Mouse (Mus musculus) large intestine, adult 2 months (tissue): ENCODE data around the gene Vav1. TPM values are rescaled to one million over a fixed set of nuclear protein-coding genes. Genes with fewer than 3 reads are reported as not detected.
"Not testable (repeated sequence)": the region's sequence is repeated elsewhere in the genome, so short reads cannot be mapped to it uniquely, and the experiment has no call there.

Experiments used
- DNase-seq: peaks from one replicate; pipeline ENCODE4 v3.0.0-alpha.2; 2012; ENCODE audit warnings: low read depth, low spot score
- whole genome bisulfite sequencing: fragments of 180-500 bp; shearing (Covaris S2); methylation state at CpG from one replicate; pipeline ENCODE4 v1.1.7; 2018; 5-methylcytosine and 5-hydroxymethylcytosine counted together
- polyA plus RNA-seq: library from polyadenylated mRNA; depleted of rRNA; stranded (reverse); fragments of >200 nt; gene quantifications from 2 replicates; pipeline ENCODE4 v1.2.3, GENCODE M21; 2012

Vav1 gene
- polyA plus RNA-seq, 1 experiment, result 8.8 TPM

GRCm38 (mm10) chr17:57332241-57332640 is 53.3 kb downstream of the Vav1 start:
- DNase-seq, result no peak
- 69% methylated on average over 4 of the region's 4 CpGs for WGBS

DNA sequence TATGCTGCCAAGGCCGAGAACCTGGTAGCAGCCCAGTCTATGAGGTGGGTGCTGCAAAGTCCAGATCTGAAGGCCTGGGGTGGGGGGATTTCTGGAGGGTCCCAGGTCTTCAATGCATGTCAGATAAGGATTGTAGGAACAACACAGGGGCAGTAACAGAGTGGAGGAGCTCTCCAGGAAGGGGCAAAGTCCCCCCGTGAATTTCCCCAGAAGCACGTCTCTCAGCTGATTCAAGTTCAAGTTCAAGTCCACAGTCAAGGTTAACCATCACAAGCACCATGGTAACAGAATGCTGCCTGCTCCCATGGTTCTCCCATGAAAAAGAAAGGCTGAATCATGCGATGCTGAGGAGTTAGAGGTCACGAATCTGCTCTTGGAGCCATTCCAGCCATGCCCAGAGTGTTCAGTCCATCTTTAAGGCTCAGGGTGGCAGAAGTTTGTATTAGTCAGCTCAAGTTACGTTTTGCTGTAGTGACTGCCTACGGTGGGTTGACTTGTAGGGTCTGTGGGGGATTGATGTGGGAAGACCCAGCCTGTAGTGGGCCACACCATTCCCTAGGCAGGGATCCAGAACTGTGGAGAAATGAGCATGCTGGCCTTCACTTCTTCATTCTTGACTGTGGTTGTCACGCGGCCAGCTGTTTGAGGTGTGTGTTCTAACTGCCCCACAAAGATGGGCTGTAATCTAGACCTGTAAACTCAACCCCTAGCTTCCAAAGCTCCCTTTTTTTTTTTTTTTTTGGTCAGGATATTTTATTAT is 55.3 kb downstream of the Vav1 start:
- 63% methylated on average over 9 of the region's 9 CpGs for WGBS
- no peak for DNase-seq

DNA sequence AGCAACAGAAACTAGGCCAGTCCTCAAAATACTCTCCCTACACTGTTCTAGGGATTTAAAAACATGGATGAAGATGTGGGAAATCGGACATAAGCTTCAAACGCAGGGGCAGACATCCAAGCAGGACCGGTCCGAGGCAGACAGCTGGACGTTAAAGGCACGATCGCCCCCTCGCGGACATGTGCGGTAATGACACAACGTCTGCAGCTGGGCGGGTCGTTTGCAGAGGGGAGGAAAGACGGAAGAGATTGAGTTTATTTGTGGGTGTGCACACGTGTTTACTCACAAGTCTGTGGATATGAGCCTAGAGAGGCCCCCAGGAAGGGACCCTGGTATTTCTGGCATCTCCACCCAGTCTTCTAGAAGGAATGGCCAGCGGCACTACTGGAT is 55.9 kb downstream of the Vav1 start:
- DNase-seq, result peak; percentile 45
- 5% methylated on average over 16 of the region's 16 CpGs for WGBS

- DNase-seq, result not testable (repeated sequence)
- 62% methylated on average over 9 of the region's 9 CpGs for WGBS
These were observed 56.3 kb downstream of the Vav1 start for GRCm38 (mm10) chr17:57335194-57335593.

DNA sequence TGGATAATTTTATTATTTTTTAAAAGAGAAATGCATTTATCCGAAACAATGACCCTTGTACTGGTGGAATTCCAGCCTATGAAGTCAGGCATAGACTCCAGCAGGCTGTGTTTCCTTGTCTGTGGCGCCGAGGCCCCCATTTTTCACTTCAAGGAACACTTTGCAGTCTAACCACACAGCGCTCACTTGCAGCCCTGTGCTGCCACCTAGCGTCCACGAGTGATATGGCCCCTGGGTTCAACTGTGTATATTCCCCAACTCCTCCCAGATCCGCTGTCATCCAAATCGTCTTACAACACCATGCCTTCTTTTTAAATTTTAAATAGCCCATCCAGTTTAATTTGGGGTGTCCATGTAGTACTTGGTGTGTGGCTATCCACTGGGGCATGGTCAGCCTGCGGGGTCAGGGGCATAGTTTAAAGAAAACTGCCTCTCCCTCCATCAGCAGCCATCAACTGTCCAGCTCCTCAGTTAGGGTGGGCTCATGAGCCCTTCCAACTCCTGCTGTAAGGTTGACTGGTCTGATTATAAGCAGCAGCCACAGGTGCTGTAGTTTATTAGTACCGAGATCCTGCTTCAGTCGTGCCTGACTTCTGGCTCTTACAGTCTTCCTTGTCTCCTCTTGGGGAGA is 56.9 kb downstream of the Vav1 start:
- 7% methylated on average over 11 of the region's 11 CpGs for WGBS
- peak; percentile 75 for DNase-seq

- DNase-seq, result no peak
- 71% methylated on average over 10 of the region's 10 CpGs for WGBS
These were observed 59.1 kb downstream of the Vav1 start for GRCm38 (mm10) chr17:57337996-57338395.

DNA sequence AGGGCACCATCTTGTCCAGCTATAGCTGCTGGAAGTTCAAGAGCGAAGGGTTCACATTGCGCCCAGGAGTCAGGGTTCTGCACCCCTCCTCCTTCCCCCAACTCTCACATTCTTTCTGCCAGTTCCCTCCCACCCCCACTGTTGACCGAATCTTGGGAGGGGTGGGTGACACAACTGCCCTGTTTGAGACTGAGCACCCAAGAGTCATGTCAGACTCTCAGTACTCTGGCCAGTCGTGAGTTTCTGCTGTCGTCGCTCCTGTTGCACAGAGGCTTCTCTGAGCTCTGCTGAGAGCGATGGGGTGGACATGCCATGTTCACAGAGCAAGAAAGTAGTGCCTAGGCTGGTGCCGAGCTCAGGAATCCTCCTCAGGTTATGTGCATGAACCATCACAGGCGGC is 60.4 kb downstream of the Vav1 start:
- WGBS, result 68% methylated on average over 9 of the region's 9 CpGs
- no peak for DNase-seq

- 68% methylated on average over 4 of the region's 4 CpGs for WGBS
- DNase-seq, result no peak
These were observed 62.7 kb downstream of the Vav1 start for GRCm38 (mm10) chr17:57341568-57341967.

GRCm38 (mm10) chr17:57344029-57344707 is 65.3 kb downstream of the Vav1 start:
- WGBS, result 61% methylated on average over 2 of the region's 2 CpGs
- DNase-seq, result no peak

GRCm38 (mm10) chr17:57347017-57347416 is 68.1 kb downstream of the Vav1 start:
- WGBS, result 53% methylated on average over 6 of the region's 6 CpGs
- no peak for DNase-seq

- WGBS, result 66% methylated on average over 2 of the region's 2 CpGs
- no peak for DNase-seq
These were observed 68.9 kb downstream of the Vav1 start for GRCm38 (mm10) chr17:57347781-57348180.

- WGBS, result 64% methylated on average over 5 of the region's 5 CpGs
- no peak for DNase-seq
These were observed 70.2 kb downstream of the Vav1 start for GRCm38 (mm10) chr17:57349067-57349466.

- WGBS, result 84% methylated on average over 5 of the region's 5 CpGs
- DNase-seq, result no peak
These were observed 71.3 kb downstream of the Vav1 start for GRCm38 (mm10) chr17:57350212-57350611.

- WGBS, result 86% methylated on average over 9 of the region's 9 CpGs
- DNase-seq, result no peak
These were observed 72.2 kb downstream of the Vav1 start for GRCm38 (mm10) chr17:57351107-57351506.

DNA sequence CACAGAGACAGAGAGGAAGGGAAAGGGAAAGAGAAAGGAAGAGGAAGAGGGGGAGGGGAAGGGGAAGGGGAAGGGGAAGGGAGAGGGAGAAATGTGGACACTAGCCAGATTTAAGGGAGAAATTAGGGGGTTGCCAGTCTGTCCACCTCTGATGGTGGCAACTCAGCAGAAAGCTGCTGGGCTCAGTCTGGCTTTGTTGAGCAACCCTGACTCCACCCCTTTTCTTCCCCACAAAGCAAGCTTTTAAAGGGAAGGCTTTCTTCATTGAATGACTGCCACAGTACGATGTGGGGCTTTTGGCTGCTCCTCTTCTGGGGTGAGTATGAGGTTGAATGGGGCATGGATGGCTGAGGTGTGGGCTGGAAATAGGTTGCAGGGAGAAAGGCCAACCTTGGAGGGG is 79.5 kb downstream of the Vav1 start, which contains the start of gene Adgre1:
Gene Adgre1, plus strand, starts transcription at position 251 of the 400 bp plus-strand sequence.
- 14% methylated on average over 1 of the region's 1 CpGs for WGBS

DNA sequence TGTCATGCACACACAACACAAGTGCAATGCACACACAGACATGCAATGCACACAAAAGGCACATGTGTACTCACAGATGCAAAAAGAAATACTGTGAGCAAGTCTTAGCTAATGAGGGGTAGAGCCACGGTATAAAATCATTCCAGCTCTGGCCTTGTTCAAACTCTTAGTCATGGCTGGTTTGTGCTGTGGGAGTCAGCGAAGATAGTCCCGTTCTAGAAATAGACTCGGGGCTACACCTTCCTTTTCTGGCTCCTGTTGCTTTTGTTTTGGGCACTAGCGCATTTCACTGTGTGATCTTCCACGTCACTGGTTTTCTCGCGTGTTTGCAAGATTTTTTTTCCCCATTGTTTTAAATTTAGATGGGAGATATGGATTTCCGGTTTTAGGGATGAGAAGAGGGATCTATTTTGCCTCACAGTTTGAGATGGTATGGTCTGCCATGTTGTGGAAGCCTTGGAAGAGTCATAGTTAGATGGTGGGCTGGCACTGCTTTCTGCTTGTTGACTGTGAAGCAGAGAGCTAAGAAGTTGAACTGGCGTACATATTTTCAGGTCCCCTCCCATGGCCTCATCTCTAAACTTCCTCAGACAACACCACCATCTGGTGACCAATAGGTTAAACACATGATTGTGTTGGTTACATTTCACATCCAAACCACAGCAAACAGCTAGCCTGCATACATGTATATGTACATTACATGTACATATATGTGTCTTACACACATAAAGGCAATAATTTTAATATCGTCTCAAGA is 80.8 kb downstream of the Vav1 start:
- WGBS, result 82% methylated on average over 11 of the region's 11 CpGs
- DNase-seq, result no peak

More for the DNA sequence above, 79.5 kb downstream of the Vav1 start, which contains the start of gene Adgre1:
- no peak for DNase-seq
